Mouse (Mus musculus): ENCODE data around the gene Tube1.
A peak's percentile ranks its signal among the peaks of the same experiment; 100 is the strongest.
"Not testable (repeated sequence)": the region's sequence is repeated elsewhere in the genome, so short reads cannot be mapped to it uniquely, and the experiment has no call there.

Tube1 gene

GRCm38 (mm10) chr10:39169642-39170041 is 35.9 kb downstream of the Tube1 start:
- DNase-seq (ENCODE audit: inconsistent ontology term) = no peak

GRCm38 (mm10) chr10:39170181-39170580 is 36.4 kb downstream of the Tube1 start:
- DNase-seq (ENCODE audit: inconsistent ontology term) = peak; percentile 29

GRCm38 (mm10) chr10:39170706-39171105 is 36.9 kb downstream of the Tube1 start:
- DNase-seq (ENCODE audit: inconsistent ontology term) = no peak

GRCm38 (mm10) chr10:39171134-39171533 is 37.4 kb downstream of the Tube1 start:
- DNase-seq (ENCODE audit: inconsistent ontology term) = peak; percentile 84

- DNase-seq (ENCODE audit: inconsistent ontology term) = peak; percentile 87
Observed at GRCm38 (mm10) chr10:39171603-39172539, 38.1 kb downstream of the Tube1 start.

GRCm38 (mm10) chr10:39172540-39172931 is 38.8 kb downstream of the Tube1 start:
- DNase-seq (ENCODE audit: inconsistent ontology term) = no peak

GRCm38 (mm10) chr10:39173077-39173476 is 39.3 kb downstream of the Tube1 start:
- no peak for DNase-seq (ENCODE audit: inconsistent ontology term)

GRCm38 (mm10) chr10:39176981-39177380 is 43.2 kb downstream of the Tube1 start:
- DNase-seq (ENCODE audit: inconsistent ontology term) = no peak

- no peak for DNase-seq (ENCODE audit: inconsistent ontology term)
Observed at GRCm38 (mm10) chr10:39184864-39185544, 51.2 kb downstream of the Tube1 start.

- no peak for DNase-seq (ENCODE audit: inconsistent ontology term)
Observed at GRCm38 (mm10) chr10:39185545-39185906, 51.8 kb downstream of the Tube1 start.

- DNase-seq (ENCODE audit: inconsistent ontology term) = no peak
Observed at GRCm38 (mm10) chr10:39192673-39193072, 58.9 kb downstream of the Tube1 start.

- DNase-seq (ENCODE audit: inconsistent ontology term) = not testable (repeated sequence)
Observed at GRCm38 (mm10) chr10:39198216-39198615, 64.4 kb downstream of the Tube1 start.

Data from Muller cell, postnatal 12 days (primary cell).